Mouse (Mus musculus) right cerebral cortex, postnatal 36 days (tissue): ENCODE measurements around the gene Iars.
"Not testable (repeated sequence)": the region's sequence is repeated elsewhere in the genome, so short reads cannot be mapped to it uniquely, and the experiment has no call there.

ENCODE experiments used
- DNase-seq, 2 experiments: peaks; one replicate each; pipeline ENCODE4 v3.0.0; 2022; ENCODE audit warnings: low spot score in 2 of 2, mixed read lengths in 1 of 2

Iars gene

GRCm38 (mm10) chr13:49736430-49736829 lies 54.5 kb downstream of the Iars start:
- DNase-seq: no peak

DNA sequence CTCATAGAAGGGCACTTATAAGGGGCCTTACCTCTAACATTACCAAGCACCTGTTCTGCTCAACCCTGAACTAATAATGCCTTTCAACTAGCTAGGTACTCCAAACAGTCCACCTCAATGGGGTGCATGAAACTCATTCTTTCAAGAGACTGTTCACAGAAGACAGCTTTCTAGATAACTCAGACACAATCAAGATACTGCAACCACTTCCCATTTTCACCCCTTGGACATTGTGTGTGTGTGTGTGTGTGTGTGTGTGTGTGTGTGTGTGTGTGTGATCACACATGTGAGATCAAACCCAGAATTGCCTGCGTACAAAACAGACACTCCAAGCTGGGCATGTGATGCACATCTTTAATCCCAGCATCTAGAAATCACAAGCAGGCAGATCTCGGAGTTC lies 56.1 kb downstream of the Iars start:
- DNase-seq: no peak

DNA sequence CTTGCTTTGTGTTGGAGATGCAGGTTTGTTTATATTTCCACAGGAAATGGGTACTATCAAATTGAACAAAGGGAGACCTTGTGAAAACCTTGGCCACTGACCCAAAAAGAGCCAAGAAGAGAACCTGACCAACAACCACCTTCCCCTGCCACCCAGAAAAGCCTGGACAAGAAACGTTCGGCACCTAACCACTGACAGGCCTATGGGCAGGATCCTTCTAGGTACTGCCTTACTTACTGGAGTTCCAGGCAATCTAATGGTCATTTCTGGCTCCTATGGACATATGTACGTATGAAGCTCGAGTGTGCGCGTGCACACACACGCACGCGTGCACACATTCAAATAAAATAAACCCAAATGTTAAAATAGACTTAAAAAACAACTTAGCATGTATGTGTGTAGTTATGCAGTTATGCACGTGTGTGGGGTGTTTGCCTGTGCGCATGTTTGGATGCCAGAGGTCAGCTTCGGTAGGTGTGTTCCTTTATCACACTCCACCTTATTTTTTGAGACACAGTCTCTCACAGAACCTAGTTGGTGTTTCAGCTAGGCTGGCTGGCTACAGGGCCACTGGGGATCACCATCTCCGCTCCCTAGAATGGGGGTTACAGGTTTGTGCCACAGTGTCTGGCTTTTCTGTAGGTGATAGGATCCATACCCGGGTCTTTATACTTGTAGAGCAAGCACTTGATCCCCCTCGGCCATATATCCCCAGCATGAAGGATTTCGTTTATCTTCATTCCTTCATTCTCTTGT lies 59.6 kb downstream of the Iars start:
- no peak for DNase-seq

GRCm38 (mm10) chr13:49756591-49756990 lies 74.7 kb downstream of the Iars start:
- no peak for DNase-seq

GRCm38 (mm10) chr13:49757966-49758365 lies 76.1 kb downstream of the Iars start:
- no peak for DNase-seq

DNA sequence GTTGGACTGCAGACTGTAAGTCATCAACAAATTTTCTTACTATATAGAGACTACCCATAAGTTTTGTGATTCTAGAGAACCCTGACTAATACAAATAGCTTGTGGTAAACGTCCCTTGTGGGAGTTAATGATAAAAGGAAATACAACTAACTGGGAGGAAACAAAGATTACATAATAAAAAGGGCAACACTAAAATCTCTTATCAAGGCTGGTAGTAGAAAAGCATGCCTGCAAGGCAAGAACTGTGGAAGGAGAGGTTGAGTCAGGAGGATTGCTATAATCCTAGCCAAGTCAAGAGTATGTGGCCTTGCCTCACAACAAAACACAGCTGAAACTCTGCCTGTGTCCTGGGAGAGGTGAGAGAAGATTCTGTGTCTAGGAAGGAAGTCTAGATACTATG lies 78.8 kb downstream of the Iars start:
- no peak for DNase-seq

DNA sequence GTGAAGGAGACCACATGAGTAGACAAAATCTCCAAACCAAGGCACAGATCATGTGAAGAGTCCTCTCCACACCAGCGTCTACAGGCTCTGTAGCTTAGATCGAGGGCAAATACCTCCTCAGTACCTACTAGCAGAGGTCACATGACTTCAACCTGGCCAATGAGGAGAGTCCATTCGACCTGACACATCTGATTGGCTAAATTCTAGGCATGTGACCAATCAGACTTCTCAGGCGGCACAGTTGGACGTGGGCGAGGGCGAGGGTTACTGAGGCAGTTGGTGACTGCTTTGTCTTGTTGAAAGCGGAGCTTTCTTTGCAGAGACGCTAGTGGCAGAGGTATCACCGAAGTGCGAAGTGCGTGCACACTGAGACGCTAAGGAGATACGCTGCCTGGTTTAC lies 80.3 kb downstream of the Iars start:
- no peak for DNase-seq

DNA sequence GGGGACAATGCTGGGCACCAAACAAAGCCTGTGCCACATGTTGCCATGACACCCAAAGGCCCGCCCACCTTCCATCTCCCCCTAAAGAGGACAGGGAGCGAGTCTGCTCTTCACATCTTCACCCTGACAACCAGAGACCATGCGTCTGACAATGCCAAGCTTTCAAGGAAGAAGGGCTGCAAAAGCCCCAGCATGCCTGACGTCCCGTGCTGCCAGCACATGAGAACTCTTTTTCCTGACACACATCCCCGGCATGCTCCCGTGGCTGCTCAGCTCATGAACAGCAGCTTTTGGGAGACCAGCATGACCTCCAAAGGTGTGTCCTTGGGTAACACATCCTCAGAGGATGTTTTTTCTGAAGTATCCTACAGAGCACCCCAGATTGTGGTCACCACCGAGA lies 83.4 kb downstream of the Iars start:
- DNase-seq: no peak

- no peak for DNase-seq
These were observed 84.4 kb downstream of the Iars start for GRCm38 (mm10) chr13:49766269-49766668.

DNA sequence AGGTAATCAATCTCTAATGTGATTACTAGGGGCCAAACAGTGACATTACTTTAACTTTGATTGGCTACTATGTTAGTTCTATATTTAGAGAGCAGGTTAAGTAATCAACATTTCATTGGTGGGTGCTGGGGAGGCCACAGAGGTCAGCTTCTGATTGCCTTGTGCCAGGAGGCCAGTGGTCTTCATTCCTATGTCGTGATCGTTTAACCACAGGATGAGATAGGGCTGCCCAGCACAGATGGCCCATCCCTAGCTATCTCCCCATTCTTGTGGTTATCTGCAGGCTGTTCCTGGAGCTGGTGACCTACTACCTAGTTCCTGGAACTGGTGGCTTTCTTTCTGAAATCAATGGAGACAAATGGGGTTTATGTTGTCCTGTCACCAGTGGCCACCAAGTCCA lies 86.1 kb downstream of the Iars start:
- no peak for DNase-seq

DNA sequence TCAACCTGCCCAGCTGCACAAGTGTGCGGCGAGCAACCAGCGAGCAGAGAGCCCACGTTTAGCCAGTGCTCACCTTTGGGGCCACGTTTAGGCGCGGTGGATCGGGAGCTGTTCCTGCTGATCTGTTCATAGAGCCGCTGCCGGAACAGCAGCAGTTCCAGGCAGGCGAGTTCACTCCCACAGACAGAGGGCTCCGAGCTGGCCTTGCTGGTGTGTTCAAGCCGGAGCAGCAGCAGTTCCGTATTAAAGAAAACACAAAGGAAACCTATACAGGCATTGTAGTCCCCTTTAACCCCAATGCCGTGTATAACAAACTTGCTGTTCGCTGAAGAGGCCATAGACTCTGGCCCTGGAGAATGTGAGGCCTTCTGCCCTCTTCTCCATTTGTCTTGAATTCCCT lies 87.2 kb downstream of the Iars start:
- no peak for DNase-seq

GRCm38 (mm10) chr13:49771536-49771935 lies 89.6 kb downstream of the Iars start:
- DNase-seq: not testable (repeated sequence)
